Mouse (Mus musculus): ENCODE measurements at regions not wholly inside any gene's neighbourhood (a gene's known extent, or its start where the extent isn't known, plus 50 kb on each side); places are given as distances from the start of the nearest gene placed in this dataset.

DNA sequence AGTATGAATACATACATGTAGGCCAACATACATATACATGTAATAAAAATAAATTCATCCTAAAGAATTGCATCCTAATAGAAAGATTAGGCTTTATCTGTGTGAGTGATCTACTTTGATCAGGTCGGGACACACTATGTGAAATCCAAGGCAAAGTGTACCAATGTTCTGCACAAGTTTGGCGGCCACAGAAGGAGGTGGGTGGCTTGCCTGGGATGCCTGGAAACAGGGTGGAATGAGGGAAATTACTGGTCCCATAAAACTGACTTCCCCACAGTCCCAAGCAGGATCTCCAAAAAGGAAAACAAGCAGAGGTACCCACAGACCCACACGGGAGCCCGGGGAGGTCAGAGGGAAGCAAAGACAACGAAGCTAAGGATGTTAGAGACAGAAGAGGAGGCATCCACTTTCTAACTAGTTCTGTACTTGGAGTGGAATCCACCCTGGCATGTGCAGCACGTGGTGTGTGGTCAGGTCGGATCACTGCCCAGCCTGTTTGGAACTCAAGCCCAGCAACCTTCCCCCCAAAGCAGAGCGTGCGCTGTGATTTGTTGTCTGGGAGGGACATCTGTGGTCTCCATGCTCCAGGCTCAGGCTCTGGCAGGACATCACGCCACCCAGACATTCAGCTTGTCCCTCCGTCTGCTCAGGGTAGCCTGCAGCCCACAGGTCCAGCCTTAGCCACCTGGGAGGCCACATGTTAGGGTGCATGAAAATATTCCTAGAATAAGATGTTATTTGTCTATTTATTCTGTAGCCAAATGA, 615.3 kb upstream of the 3110018I06Rik start:
- CTCF ChIA-PET, result no interaction called here

DNA sequence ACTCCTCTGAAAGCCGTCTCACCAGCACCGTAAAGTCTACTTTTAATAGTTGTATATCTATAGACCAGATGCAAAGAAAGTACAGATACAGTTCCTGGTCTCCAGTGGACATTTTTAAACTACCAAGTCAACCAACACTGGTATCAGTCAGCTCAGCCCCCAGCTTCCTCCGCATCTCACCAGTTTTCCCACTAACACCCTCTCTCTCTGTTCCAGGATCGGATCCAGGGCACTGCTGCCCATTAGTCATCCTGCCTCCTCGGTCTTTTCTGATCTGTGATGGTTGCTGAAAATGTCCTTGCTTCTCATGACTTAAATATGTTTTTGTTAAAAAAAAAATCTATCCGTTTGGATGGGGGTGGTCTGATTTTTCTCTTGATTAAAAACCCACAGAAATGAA, 598.1 kb upstream of the 3110018I06Rik start:
- CTCF ChIA-PET, result no interaction called here

DNA sequence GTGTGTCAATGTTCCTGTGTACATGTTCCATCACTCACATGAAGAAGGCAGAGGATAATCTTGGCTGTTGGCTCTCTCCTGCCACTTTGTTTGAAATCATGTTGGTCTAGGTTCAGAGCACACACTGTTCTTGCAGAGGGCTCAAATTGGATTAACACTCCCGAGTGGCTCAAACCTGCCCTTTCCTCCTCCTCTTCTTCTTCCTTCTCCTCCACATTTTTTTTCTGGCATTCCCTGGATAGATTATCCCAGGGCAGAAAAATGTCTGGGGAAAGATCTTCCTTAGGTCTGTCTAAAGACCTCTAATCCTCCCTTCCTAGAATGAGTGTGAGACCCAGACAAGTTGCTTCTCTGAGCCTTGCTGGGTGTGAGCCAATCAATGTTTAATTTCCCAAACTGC, 594.4 kb upstream of the 3110018I06Rik start:
- CTCF ChIA-PET, result no interaction called here

DNA sequence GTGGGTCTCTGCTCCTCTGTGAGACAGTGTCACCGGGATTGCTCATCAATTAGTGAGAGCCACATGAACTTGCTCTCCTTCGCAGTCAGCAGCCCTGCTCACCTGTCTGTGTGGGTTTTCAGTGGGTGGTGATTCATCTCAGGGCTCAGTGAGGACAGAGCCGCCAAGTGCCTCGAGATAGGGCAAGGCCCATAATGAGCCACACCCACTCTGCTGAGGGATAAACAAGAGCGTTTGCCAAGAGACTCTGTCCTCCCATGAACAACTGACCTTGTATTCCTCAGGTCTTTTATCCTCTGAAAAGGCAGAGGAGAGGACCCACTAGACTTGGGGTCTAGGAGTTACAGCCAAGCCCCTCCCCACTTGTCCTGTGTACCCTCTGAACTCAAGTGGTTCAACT, 584.2 kb upstream of the 3110018I06Rik start:
- CTCF ChIA-PET, result no interaction called here

DNA sequence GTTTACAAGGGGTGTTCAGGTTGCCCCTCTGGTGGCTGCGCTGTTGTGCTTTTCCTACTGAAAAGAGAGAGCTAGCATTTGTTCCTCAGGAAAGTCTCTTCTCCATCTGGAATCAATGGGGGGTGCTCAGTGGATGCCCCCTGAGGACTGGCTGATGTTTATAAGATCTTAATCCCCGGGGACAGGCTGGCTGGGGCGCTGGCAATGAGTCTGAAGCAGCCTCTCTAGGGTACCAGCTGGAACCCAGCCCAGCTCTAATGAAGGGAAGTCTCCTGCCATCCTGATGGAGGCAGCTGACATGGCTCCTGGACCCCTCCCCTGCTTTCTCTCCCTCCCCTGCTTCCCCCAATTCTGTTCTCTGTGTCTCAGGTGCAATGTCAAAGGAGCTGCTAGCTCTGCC, 575.6 kb upstream of the 3110018I06Rik start:
- CTCF ChIA-PET, result no interaction called here

DNA sequence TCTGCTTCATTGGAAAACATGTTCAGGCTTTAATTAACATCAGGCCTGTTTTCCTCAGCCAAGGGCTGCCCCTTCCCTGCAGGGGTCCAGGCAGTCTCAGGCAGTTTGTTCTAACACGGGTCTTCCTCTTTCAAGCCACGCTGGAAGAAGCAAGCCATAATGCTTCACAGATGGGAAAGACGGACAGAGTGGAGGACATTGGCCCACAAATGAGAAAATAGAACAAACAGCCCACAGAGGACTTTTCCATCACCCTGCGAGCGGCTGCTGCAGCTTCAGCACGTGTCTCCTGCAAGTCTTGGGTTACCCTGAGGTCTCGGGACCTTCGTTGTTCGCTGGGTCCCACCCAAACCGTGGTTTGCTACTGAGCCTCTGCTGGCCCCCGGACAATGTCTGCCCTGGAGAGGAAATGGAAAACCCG, 565.9 kb upstream of the 3110018I06Rik start:
- CTCF ChIA-PET, result no interaction called here

DNA sequence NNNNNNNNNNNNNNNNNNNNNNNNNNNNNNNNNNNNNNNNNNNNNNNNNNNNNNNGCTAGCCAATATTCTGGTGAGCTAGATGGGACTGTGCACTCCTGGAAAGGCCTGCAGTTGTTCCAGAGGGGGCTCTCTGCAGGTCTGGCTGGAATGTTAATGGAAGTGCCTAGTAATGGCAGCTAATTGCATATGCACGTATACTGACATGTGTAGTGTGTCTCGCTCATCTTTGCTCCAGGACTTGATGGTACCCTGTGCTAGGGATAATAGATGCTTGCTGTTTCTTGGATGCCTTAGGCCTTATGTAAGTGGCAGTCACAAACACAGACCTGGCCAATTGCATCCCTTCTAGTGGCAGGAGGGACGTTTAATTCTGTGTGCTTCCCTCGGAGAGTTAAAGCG, 560.0 kb upstream of the 3110018I06Rik start:
- CTCF ChIA-PET, result no interaction called here

DNA sequence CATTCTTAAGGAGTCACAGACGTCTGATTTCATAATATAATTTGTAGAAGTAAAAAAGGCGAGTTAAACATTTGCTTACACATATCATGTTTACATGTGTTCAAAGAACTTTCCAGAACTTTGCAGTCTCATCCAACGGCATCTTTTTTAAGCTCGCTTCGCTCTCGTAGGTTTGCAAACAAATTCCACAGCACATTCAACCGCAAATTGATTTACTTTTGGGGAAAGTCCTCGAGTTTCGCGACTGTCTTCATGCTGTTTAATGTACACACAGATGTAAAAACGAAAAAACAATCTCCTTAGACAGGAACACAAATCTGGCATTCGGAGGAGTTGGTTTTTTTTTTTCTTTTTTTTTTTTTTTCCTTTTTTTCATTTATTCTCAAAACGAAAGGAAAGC, 559.3 kb upstream of the 3110018I06Rik start:
- CTCF ChIA-PET, result no interaction called here

DNA sequence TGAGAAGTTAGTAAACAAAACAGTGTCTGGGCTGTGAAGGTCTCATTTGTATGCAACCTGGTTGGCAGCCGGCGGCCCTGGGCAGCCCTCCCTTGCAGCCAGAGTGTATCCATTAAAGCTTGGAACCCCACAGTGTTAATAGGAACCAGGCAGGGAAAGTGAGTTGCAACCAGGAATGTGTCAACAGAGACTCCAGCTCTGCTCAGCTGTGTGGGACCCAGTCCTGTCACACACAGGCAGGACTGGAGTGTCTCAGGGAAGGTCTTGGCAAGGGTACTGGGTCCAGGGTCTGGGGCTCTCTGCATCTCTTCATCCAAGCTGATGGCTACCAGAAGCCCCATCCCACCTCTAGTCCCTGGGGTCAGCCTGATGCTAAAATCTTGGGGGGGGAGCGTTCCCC, 556.8 kb upstream of the 3110018I06Rik start:
- CTCF ChIA-PET, result no interaction called here

DNA sequence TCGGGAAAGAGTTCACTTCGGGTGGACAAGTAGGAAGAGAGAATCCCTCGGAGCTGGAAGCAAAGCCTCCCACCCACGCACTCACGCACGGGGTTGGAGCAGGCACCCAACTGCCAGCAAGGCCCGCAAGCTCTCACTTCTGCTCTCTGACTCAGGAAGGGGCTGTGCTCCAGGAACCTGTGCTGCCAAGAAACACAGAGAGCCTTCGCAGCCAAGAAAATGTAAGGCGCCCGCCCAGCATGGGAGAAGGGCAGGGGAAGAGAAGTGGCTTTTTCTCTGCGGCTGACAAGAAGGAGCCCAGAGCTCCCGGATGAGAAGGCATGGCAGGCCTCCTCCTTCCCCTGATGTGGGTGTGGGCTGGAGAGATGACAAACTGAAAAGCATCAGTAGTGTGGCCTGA, 549.1 kb upstream of the 3110018I06Rik start:
- CTCF ChIA-PET, result no interaction called here

DNA sequence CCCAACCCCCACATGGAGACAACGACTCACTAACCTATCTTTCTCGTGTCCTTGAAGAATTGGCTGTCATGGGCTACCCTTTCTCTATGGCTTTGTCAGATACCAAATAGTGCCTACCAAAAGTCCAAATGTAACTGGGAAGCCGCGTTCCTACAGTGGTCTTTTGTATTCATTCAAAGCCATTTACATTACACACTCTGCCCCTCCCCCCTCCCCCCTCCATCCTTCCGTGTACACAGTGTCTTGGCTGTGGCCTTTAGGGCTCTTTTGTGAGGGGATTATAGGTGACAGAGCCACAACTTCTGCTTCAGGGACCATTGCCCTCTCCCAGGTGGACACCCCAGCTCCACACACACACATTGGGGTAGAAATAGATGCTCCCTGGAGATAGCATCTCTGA, 544.6 kb upstream of the 3110018I06Rik start:
- CTCF ChIA-PET, result no interaction called here

DNA sequence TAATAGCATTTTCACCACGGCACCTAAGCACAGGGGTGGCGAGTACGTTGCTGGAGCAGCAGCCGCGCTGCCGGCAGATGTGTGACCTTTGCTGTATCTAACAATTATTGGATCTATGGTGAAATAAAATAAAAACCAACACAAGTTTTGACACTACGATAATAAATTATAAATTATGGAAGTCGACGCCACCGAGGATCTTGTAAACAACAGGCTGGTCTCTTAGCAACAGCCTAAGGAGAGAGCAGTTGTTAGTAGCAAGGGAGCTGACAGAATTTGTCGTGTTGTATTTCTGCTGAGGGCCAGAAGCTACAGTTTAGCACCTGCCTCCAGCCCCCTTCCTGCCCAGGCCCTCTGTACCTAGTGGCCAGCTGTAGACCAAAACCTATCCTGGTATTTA, 535.8 kb upstream of the 3110018I06Rik start:
- CTCF ChIA-PET, result no interaction called here

DNA sequence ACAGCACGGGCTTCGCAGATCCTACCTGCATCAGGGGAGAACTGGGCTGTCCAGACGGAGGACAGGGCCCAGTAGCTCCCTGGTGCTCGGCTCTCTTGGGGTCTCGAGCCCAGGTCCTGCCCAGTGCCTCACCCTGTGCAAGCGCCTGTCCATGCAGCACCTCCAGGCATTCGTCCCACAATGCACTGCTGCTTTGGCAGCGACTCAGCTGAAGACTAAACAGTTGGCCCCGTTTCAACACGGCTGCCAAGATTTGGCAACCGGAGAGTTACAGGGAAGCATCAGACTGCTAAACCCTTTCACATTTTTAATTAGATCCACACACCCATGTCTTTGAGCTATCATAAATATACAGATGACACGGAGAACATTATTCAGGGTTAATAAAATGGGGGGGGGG, 532.7 kb upstream of the 3110018I06Rik start:
- CTCF ChIA-PET, result no interaction called here

DNA sequence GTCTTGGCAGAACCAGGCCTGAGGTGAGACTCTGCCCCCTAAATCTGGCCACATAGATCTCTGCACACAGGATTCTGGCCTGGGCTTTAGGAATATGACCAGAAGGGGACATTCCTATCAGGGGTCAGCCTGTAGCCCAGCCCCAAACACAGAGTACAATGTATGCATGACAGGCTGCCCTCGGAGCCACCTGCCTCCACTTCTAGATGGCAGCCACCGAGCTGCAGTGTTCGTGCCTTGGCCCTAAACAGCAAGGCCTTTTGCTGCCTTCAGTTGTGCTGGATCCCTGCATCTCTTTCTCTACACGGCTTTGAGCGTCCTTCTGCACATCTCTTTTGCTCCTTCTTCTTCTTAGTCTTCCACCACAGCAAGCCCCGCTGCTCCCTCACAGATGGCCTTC, 532.2 kb upstream of the 3110018I06Rik start:
- CTCF ChIA-PET, result no interaction called here

DNA sequence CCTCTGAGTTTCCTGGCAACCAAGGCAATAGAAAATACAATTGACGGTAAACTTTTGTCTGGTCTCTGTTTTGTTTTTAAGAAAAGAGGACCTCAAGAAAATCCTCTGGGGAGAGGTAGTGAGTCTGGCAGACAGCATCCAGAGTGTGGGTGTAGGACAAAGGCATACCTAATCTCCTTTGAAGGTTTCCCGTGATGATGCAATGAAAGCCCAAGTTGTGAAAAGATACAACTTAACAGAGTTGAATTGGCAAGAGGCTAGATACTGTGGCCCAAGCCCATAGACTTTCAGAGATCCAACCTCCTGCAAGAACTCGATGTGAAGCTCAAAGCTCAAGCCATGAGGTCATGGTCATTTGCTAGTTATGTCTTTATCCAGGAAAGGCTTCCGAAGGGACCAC, 526.4 kb upstream of the 3110018I06Rik start:
- CTCF ChIA-PET, result no interaction called here

DNA sequence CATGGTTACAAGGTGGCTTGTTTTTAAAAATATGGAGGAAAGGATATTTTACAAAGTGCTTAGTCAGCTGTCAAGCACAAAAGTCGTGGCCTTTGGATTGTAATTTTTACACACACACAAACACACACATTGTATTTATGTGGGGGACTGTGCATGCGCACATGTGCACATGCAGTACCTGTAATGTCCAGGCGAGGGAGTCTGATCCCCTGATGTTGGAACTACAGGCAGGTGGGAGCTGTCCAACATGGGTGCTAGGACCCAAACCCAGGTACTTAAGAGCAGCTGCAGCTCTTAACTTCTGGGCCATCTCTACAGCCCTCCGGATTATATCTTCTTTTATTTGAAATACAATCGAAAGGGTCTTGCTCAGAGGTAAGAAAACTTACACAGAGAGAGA, 524.7 kb upstream of the 3110018I06Rik start:
- CTCF ChIA-PET, result no interaction called here

DNA sequence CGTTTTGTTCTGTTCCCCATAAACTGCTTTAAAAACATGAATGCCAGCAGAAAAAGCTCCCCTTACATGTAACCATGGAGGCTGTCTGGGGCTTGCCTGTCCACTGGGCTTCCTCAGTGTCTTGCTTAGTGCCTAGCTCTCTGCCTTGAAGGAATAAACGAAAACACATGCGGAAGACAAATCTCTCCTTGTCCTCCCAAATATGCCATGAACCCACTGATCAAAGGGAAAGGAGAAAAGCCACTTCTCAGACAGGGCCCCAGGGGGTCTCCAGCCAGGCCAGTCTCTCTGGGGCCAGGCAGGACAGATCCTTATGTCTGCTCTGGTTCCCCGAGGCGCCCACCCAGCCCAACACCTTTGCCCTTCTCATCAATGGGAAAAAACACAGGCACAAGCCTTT, 518.6 kb upstream of the 3110018I06Rik start:
- CTCF ChIA-PET, result no interaction called here

DNA sequence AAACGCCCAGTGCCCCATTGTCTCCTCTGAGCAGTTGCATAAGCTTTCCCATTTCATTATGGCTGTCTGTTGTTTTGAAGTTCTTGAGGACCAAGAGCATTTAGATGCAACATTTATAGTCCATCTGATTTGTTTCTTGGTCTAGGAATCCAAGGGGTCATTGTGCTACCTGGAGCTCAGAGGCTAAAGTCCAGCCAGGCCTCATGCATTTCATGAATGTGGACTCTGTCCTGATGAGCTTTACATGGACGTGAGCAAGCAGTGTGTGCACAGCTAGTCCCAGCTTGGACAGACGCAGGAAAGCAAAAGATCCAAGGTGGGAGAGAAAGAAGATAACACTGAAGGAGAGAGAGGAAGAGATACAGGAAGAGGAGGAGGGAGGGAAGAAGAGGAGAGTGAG, 496.0 kb upstream of the 3110018I06Rik start:
- CTCF ChIA-PET, result no interaction called here

DNA sequence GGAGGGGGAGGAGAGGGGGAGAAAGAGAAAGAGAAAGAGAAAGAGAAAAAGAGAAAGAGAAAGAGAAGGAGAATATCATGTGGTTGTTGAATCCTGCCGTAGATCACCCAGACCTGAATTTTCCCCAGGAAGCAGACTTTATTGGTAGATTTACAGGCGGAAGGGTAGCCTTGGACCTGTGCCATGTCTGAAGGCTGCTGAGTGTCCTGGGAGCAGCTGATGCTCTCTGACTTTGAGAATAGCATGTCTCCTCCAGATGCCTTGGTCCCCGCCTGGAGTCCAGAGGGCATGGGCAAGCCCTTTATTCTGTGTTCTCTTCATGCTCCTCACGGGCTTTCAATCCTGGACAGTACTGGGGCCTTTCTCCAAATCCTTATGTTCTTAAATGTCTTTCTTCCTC, 495.4 kb upstream of the 3110018I06Rik start:
- CTCF ChIA-PET, result no interaction called here

DNA sequence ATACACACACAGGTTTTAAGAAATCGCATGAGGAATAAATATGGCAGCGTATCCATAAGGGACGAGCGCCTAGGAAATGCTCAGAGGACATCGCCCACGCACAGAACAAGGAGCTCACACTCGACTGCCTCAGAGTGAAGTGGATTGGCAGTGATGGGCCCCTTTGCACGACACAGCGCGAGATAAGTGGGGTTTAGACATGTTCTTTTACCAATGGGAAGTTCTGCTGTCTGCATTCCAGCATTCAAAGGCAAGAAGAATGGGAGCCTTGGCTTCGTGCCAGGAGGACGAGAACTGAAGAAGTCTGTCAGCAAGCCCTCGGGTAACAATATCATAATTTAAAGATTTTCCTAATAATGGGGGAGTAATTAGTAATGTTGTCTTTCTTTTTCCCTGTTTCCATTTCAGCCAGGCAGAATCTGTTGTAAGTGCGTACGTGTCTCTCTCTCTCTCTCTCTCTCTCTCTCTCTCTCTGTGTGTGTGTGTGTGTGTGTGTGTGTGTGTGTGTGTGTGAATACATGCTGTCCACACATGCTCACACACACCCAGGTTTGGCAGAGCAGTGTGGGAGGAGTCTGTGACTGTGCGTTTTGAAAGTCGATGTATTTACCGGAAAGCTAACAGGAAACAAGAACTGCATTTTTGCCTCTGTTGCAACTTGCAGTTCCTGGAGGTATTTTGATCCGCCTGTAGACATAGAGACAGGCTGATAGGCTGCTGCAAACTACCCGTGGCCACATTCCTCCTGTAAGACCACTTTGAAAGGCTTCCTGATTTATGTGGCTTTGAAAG, 477.2 kb upstream of the 3110018I06Rik start:
- CTCF ChIA-PET, result no interaction called here

DNA sequence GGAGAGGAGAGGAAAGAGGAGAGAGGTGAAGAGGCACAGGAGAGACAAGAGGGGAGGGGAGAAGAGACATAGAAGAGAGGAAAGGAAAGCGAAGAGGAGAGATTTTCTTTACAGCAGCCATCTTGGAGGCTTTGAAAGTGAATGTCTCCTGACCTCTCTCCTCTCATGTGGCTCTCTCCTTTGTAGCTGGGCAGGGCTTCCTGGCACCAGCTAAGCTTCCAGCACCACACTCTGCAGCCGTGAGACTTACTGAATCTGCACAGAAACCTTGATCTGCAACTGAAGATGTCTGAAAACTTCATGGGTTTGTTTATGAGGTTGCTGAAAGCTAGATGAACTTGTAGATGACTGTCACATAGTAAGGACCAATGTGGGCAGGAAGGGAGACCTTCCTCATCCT, 471.6 kb upstream of the 3110018I06Rik start:
- CTCF ChIA-PET, result no interaction called here

DNA sequence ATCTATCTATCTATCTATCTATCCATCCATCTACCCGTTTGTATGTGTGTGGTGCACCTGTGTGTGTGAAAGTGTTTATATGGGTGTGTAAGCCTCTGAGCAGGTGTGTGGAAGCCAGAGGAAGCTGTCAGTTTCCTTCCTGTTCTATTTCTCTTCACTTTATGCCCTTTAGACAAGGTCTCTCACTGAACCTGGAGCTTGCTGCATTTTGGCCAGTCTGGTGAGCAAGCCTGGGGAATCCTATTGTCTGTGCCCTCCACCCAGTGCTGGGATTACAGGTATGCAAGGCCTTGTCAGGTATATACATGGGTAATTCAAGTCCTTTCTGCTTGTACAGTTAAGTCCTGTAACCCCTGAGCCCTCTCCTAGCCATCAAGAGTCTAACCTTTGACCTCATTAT, 466.6 kb upstream of the 3110018I06Rik start:
- CTCF ChIA-PET, result no interaction called here

DNA sequence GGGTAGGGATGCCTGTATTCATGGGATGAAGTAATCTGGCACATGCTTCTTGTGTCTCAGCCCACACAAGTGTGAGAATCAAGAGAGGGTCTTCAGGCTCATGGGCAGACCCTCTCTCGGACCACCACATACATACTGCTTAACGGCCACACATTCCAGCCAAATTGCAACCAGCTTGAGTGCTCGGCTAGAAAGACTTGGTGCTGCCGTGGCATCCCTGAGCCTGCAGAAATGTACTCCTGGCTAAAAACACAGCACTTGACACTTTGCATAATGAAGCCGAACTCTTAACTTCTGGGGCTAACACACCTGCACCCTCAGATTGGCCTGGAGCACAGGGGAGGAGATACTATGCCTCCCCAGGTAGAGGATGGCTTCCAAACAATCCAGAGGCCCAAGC, 461.6 kb upstream of the 3110018I06Rik start:
- CTCF ChIA-PET, result no interaction called here
